Mouse (Mus musculus): ENCODE data around the gene Olfr47. TPM values are rescaled to one million over a fixed set of nuclear protein-coding genes. Genes with fewer than 3 reads are reported as not detected.

The Olfr47 gene
- total RNA-seq, 1 experiment: not detected

DNA sequence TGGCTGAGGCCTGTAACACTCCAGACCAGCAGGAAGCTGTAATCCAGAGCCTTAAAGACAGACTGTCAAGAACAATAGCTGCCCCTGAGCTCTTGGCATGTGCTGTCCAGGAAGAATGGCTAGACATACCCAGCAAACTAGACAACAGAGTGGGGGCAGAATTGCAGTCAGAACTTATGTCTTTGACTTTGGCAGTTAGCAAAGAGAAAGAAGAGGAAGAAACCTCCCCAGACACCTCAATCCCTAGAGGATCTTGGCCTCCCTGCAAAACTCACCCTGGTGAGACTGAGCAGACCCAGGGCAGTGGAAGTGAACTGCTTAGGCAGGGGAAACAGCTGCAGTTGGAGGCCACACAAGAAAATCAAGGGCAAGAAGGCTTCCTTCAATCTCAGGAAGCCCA, 41.3 kb downstream of the Olfr47 start:
- no peaks in the 10 kb centered on the region for H3K4me1 ChIP-seq (ENCODE audit: control insufficient read depth in 2 of 2, insufficient read depth in 2 of 2, low read length in 2 of 2, poor library complexity in 1 of 2)
- H3K27ac ChIP-seq (ENCODE audit: insufficient read depth, low read depth, low read length, poor library complexity, severe bottlenecking): no peak overlapping the region
- in situ Hi-C loops (cut with MboI; ENCODE audit: low sequenced_read_pairs in 2 of 2, unreplicated experiment in 2 of 2): no loop called here

DNA sequence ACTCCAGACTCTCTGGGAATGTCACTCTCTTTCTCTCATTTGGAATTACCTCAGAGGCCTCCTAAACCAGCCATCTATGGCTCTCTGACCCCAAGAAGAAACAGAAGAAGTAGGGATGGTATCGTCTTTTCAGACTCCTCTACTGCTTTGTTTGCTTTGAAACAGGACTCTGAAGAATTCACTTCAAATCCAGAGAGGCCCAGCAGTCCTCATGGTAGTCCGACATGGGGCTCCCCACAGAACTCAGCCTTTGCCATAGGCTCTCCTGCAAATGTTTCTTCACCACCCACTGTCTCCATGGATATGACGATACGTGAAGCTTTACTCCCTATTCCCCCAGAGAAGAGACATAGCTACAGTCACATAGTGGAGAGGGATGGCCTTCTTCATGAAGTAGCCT, 42.8 kb downstream of the Olfr47 start:
- no peak for DNase-seq (ENCODE audit: low read depth, low spot score)
- Histone ChIP-seq H3K9me3 (ENCODE audit: control insufficient read depth, insufficient read depth, low read depth, low read length) (no peaks in the 10 kb centered on the region), H3K4me1 (ENCODE audit: control insufficient read depth in 2 of 2, insufficient read depth in 2 of 2, low read length in 2 of 2, poor library complexity in 1 of 2) (no peaks in the 10 kb centered on the region), H3K27ac (ENCODE audit: insufficient read depth, low read depth, low read length, poor library complexity, severe bottlenecking) (no peak overlapping the region), H3K9ac (ENCODE audit: insufficient read depth, low read depth, low read length, poor library complexity, severe bottlenecking) (no peak overlapping the region), H3K4me3 (ENCODE audit: insufficient read depth in 1 of 2, low read depth in 1 of 2, low read length in 2 of 2, poor library complexity in 1 of 2, severe bottlenecking in 1 of 2) (no peak overlapping the region), H3K36me3 (ENCODE audit: control insufficient read depth, insufficient read depth, low read length, poor library complexity, severe bottlenecking) (no peaks in the 10 kb centered on the region)
- in situ Hi-C loops (cut with MboI; ENCODE audit: low sequenced_read_pairs in 2 of 2, unreplicated experiment in 2 of 2): no loop called here
- no peak for TF ChIP-seq MAFK (IDR thresholded peaks at IDR 0.05; ENCODE audit: insufficient read depth, low read depth, low read length)

More for the DNA sequence above, 41.3 kb downstream of the Olfr47 start:
- Histone ChIP-seq H3K4me3 (ENCODE audit: insufficient read depth in 1 of 2, low read depth in 1 of 2, low read length in 2 of 2, poor library complexity in 1 of 2, severe bottlenecking in 1 of 2) (no peak overlapping the region), H3K36me3 (ENCODE audit: control insufficient read depth, insufficient read depth, low read length, poor library complexity, severe bottlenecking) (no peaks in the 10 kb centered on the region), H3K9me3 (ENCODE audit: control insufficient read depth, insufficient read depth, low read depth, low read length) (no peaks in the 10 kb centered on the region), H3K9ac (ENCODE audit: insufficient read depth, low read depth, low read length, poor library complexity, severe bottlenecking) (no peak overlapping the region)
- no peak for DNase-seq (ENCODE audit: low read depth, low spot score)
- no peak for TF ChIP-seq CHD2 (IDR thresholded peaks at IDR 0.05; ENCODE audit: low read depth, low read length)
- no peak for TF ChIP-seq ZC3H11A (IDR thresholded peaks at IDR 0.05; ENCODE audit: borderline replicate concordance, low read depth, low read length)
- TF ChIP-seq HCFC1 (IDR thresholded peaks at IDR 0.05; ENCODE audit: borderline replicate concordance, insufficient read depth, low read length): no peak
- no peak for TF ChIP-seq MAFK (IDR thresholded peaks at IDR 0.05; ENCODE audit: insufficient read depth, low read depth, low read length)
- no peak for TF ChIP-seq ZNF384 (IDR thresholded peaks at IDR 0.05; ENCODE audit: low read depth, low read length)

DNA sequence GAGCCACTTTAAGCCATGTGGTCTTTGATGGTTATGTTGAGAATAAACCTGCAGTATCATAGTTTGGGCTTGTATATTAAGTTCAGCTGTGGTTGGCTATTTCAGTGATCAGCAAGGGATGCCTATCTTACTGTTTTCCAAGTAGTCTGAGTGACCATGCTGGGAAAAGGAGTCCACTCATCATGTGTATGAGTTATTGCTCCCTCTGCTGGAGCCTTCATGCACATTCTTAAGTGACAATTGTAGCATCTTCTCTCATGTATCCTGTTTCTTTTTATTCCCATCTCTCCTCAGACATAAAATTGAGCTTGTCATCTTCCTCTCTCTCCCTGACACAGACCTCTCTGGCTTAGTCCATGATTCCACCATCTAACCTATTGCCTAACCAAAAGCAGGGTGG, 46.9 kb downstream of the Olfr47 start:
- DNase-seq (ENCODE audit: low read depth, low spot score): no peak
- Histone ChIP-seq H3K9me3 (ENCODE audit: control insufficient read depth, insufficient read depth, low read depth, low read length) (no peaks in the 10 kb centered on the region), H3K4me1 (ENCODE audit: control insufficient read depth in 2 of 2, insufficient read depth in 2 of 2, low read length in 2 of 2, poor library complexity in 1 of 2) (no peaks in the 10 kb centered on the region), H3K27ac (ENCODE audit: insufficient read depth, low read depth, low read length, poor library complexity, severe bottlenecking) (no peak overlapping the region), H3K9ac (ENCODE audit: insufficient read depth, low read depth, low read length, poor library complexity, severe bottlenecking) (no peak overlapping the region), H3K36me3 (ENCODE audit: control insufficient read depth, insufficient read depth, low read length, poor library complexity, severe bottlenecking) (no peaks in the 10 kb centered on the region), H3K4me3 (ENCODE audit: insufficient read depth in 1 of 2, low read depth in 1 of 2, low read length in 2 of 2, poor library complexity in 1 of 2, severe bottlenecking in 1 of 2) (no peak overlapping the region)
- TF ChIP-seq ZNF384 (IDR thresholded peaks at IDR 0.05; ENCODE audit: low read depth, low read length): no peak
- no peak for TF ChIP-seq MAFK (IDR thresholded peaks at IDR 0.05; ENCODE audit: insufficient read depth, low read depth, low read length)
- TF ChIP-seq ZC3H11A (IDR thresholded peaks at IDR 0.05; ENCODE audit: borderline replicate concordance, low read depth, low read length): no peak
- TF ChIP-seq CHD2 (IDR thresholded peaks at IDR 0.05; ENCODE audit: low read depth, low read length): no peak
- no peak for TF ChIP-seq HCFC1 (IDR thresholded peaks at IDR 0.05; ENCODE audit: borderline replicate concordance, insufficient read depth, low read length)
- in situ Hi-C loops (cut with MboI; ENCODE audit: low sequenced_read_pairs in 2 of 2, unreplicated experiment in 2 of 2): no loop called here

DNA sequence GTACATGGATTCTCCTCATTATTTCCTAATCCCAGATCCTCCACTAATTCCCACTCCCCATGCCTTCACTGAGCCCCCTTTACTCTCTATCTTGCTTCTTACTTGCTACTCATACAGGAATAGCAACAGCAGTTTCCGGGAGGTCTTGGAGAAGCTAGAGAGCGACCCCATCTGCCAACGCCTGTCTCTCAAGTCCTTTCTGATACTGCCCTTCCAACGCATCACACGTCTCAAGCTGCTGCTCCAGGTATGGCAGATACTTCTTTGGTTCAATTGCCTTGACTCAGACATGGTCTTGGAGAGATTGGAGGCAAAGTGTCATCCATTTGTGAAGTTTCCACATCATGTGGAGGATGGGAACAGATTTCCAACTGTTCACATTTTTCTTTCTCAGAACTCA, 49.2 kb downstream of the Olfr47 start:
- TF ChIP-seq CHD2 (IDR thresholded peaks at IDR 0.05; ENCODE audit: low read depth, low read length): no peak
- no peak for TF ChIP-seq MAFK (IDR thresholded peaks at IDR 0.05; ENCODE audit: insufficient read depth, low read depth, low read length)
- no peak for TF ChIP-seq ZC3H11A (IDR thresholded peaks at IDR 0.05; ENCODE audit: borderline replicate concordance, low read depth, low read length)
- TF ChIP-seq HCFC1 (IDR thresholded peaks at IDR 0.05; ENCODE audit: borderline replicate concordance, insufficient read depth, low read length): no peak
- no peak for TF ChIP-seq ZNF384 (IDR thresholded peaks at IDR 0.05; ENCODE audit: low read depth, low read length)
- in situ Hi-C loops (cut with MboI; ENCODE audit: low sequenced_read_pairs in 2 of 2, unreplicated experiment in 2 of 2): no loop called here
- Histone ChIP-seq H3K9me3 (ENCODE audit: control insufficient read depth, insufficient read depth, low read depth, low read length) (no peaks in the 10 kb centered on the region), H3K4me3 (ENCODE audit: insufficient read depth in 1 of 2, low read depth in 1 of 2, low read length in 2 of 2, poor library complexity in 1 of 2, severe bottlenecking in 1 of 2) (no peak overlapping the region), H3K27ac (ENCODE audit: insufficient read depth, low read depth, low read length, poor library complexity, severe bottlenecking) (no peak overlapping the region), H3K4me1 (ENCODE audit: control insufficient read depth in 2 of 2, insufficient read depth in 2 of 2, low read length in 2 of 2, poor library complexity in 1 of 2) (no peaks in the 10 kb centered on the region), H3K9ac (ENCODE audit: insufficient read depth, low read depth, low read length, poor library complexity, severe bottlenecking) (no peak overlapping the region), H3K36me3 (ENCODE audit: control insufficient read depth, insufficient read depth, low read length, poor library complexity, severe bottlenecking) (no peaks in the 10 kb centered on the region)
- no peak for DNase-seq (ENCODE audit: low read depth, low spot score)

Other genes starting within 250 kb of the Olfr47 start
- gene Olfr441, start 125.2 kb upstream of the Olfr47 start, total RNA-seq (2012; rRNA removed): not detected in 2 replicates
- not detected in 2 replicates for gene Olfr237-ps1, start 85.0 kb upstream of the Olfr47 start, total RNA-seq (2012; rRNA removed)
- not detected in 2 replicates for gene Olfr437, start 68.2 kb upstream of the Olfr47 start, total RNA-seq (2012; rRNA removed)
- gene Olfr13, start 59.4 kb upstream of the Olfr47 start, total RNA-seq (2012; rRNA removed): not detected in 2 replicates
- gene Olfr435, start 34.4 kb upstream of the Olfr47 start, total RNA-seq (2012; rRNA removed): not detected in 2 replicates
- gene Olfr434, start 18.5 kb upstream of the Olfr47 start, total RNA-seq (2012; rRNA removed): not detected in 2 replicates
- 7.2 and 10.1 TPM in 2 replicates for gene Arhgef5, start 34.1 kb downstream of the Olfr47 start, total RNA-seq (2012; rRNA removed)
- 0.11 TPM in 1 of 2 replicates, not detected in the other for gene Nobox, start 78.0 kb downstream of the Olfr47 start, total RNA-seq (2012; rRNA removed)

Data from ES-E14 (cell line).